Mouse (Mus musculus): ENCODE measurements around the gene Vkorc1l1.

The Vkorc1l1 gene

DNA sequence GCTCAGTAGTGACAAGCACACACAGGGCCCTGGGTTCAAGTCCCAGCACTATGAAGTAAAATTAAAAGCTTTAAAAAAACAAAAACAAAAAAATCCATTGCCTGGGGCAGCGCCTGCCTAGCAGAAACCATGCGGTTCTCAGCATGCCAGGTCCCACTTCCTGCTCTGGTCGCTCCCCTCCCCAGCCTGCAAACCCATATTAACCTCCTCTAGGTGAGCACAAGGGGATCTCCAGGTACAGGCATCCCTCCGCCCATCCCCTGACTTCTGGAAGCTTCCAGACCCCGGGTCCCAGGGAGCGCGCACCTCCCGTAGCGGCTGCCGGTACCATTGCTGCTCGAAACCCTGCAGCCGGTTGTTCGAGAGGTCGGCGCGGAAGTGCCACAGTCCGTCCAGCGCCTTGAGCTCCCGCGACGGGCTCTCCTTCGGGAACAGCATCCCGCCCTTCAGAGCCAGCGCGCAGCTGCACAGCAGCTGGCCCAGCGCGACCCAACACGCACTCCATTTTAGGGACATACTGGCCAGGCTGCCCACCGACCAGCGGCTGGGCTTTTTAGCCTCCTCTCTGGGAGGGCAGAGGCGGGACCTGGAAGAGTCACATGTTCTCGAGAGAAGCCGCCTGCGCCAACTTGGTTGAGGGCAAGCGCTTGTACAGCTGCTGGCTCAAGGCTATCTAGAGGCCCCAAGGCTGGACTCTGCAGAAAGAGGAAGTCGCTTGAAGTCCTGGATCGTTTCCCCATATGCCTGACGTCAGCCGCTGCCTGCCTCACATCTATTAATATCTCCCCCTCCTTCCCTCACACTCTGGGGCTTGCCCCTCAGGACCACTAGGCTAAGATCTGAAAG lies 60.8 kb downstream of the Vkorc1l1 start, which contains the start of gene Gusb:
Gene Gusb (minus strand): TSS at position 749 of the 846 bp plus-strand sequence.
- peak; percentile 99 for DNase-seq

GRCm38 (mm10) chr5:130003229-130003628 lies 61.5 kb downstream of the Vkorc1l1 start:
- DNase-seq: no peak

- DNase-seq: no peak
Measured at GRCm38 (mm10) chr5:130007344-130007743, 65.6 kb downstream of the Vkorc1l1 start.

- DNase-seq: no peak
Measured at GRCm38 (mm10) chr5:130008034-130008590, 66.3 kb downstream of the Vkorc1l1 start.

DNA sequence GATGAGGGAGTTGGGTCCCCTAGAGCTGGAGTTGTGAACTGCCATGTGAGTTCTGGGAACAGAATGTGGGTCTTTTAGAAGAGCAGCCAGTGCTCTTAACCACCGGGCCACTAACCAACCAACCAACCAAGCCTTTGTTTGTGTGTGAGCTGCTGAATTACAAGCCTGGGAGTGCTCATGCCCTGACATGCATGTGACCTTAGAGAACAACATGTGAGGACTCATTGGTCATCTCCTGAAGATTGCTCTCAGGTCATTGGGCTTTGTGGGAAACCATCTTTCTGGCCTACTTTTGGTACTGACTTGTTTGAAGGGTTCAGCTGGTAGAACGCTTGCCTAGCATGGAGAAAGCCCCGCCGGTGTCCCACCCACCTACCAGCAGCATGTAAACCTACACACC lies 68.0 kb downstream of the Vkorc1l1 start:
- DNase-seq: no peak

DNA sequence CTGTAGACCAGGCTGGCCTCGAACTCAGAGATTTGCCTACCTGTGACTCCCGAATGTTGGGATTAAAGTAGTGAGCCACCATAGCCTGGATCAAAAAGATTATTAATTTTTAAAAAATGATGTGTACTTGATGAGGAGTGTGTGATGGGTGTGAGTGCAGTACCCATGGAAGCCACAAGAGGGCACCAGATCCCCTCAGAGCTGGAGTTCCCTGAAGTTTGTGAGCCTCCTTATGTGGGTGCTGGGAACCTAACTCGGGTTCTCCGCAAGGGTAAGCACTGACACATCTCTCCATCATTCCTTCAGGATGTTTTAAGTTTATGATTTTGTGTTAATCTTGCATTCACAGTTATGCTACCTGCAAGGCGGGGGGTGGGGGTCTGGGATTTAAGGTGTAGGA lies 69.2 kb downstream of the Vkorc1l1 start:
- no peak for DNase-seq

DNA sequence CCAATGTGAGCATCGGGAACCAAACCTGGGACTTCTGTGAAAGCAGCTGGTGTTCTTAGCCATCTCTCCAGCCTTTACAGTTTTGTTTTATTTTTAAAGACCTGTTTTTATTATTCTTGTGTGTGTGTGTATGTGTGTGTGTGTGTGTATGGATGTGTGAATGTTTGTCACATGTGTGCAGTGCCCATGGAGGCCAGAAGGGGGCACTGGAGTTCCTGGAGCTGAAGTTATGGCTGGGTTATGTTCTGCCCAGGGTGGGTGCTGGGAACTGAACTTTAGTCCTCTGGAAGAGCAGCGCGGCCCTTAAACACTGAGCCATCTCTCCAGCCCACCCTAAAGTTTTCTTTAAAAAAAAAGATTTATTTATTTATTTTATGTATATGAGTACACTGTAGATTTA lies 73.3 kb downstream of the Vkorc1l1 start:
- DNase-seq: no peak

DNA sequence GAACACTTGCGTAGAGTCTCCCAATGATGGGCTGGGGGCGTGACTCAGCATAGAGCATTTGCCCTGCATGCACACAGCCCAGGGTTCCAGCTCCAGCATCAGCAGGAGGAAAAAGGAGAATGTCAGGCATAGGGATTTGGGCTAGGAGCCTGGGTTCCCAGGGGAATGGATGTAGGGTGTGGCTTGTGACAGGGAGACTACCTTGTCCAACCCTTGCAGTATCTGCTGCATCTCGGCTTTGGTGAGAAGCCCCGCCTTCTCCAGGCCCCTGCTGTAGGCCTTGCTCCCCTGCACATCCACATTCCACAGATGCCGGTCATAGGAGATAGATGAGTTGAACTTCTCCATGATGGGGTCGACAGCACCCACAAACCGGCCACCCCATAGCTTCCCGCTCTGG lies 77.7 kb downstream of the Vkorc1l1 start:
- DNase-seq: no peak

- no peak for DNase-seq
Measured at GRCm38 (mm10) chr5:130021361-130021966, 79.7 kb downstream of the Vkorc1l1 start.

- DNase-seq: no peak
Measured at GRCm38 (mm10) chr5:130022366-130022765, 80.6 kb downstream of the Vkorc1l1 start.

- DNase-seq: no peak
Measured at GRCm38 (mm10) chr5:130023067-130023766, 81.4 kb downstream of the Vkorc1l1 start.

- peak; percentile 99 for DNase-seq
Measured at GRCm38 (mm10) chr5:130023767-130024539, 82.2 kb downstream of the Vkorc1l1 start.

GRCm38 (mm10) chr5:130027134-130027533 lies 85.4 kb downstream of the Vkorc1l1 start:
- DNase-seq: no peak

- no peak for DNase-seq
Measured at GRCm38 (mm10) chr5:130027696-130028095, 85.9 kb downstream of the Vkorc1l1 start.

GRCm38 (mm10) chr5:130029142-130029897 lies 87.5 kb downstream of the Vkorc1l1 start, which contains the start of the genes Asl and Crcp:
Asl (minus strand) TSS chr5:130029247.
Crcp (plus strand) TSS chr5:130029290.
- peak; percentile 99 for DNase-seq

- no peak for DNase-seq
Measured at GRCm38 (mm10) chr5:130031410-130032390, 89.9 kb downstream of the Vkorc1l1 start.

DNA sequence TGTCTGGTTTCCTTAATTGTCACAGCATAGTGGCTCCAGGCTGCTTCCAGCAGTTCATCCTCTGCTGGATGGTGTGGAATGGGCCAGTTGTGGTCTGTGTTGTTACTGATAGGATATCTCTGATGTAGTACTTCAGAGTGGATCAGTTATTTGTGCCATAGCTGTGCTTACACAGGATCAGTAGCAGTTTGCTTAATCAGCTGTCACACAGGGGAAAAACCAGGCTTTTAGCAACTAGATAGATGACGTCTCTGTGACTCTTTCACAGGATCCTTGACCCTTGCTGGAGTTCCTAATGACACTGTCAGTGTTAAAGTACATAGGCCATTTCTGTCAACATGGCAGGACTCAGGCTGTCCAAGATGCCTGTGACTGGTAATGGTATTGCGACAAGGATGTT lies 92.1 kb downstream of the Vkorc1l1 start:
- no peak for DNase-seq
